Mouse (Mus musculus): Measurements from ENCODE around the gene Calhm2. TPM values are rescaled to one million over a fixed set of nuclear protein-coding genes. Genes with fewer than 3 reads are reported as not detected.
"Not testable (repeated sequence)": the region's sequence is repeated elsewhere in the genome, so short reads cannot be mapped to it uniquely, and the experiment has no call there.

Calhm2 gene
- polyA plus RNA-seq, 1 experiment: 7.3 TPM

GRCm38 (mm10) chr19:47153767-47154166, 15.7 kb upstream of the Calhm2 start:
- DNase-seq (ENCODE audit: low read depth, low spot score): no peak
- 88% methylated on average over 7 of the region's 7 CpGs for WGBS

- WGBS: 67% methylated on average over 12 of the region's 12 CpGs
- no peak for DNase-seq (ENCODE audit: low read depth, low spot score)
Observed at GRCm38 (mm10) chr19:47152062-47152369, 13.9 kb upstream of the Calhm2 start.

GRCm38 (mm10) chr19:47151332-47152061, 13.4 kb upstream of the Calhm2 start:
- no peak for DNase-seq (ENCODE audit: low read depth, low spot score)
- 21% methylated on average over 32 of the region's 32 CpGs for WGBS

- DNase-seq (ENCODE audit: low read depth, low spot score): no peak
- WGBS: 25% methylated on average over 4 of the region's 4 CpGs
Observed at GRCm38 (mm10) chr19:47149854-47150253, 11.8 kb upstream of the Calhm2 start.

GRCm38 (mm10) chr19:47148267-47148847, 10.3 kb upstream of the Calhm2 start:
- DNase-seq (ENCODE audit: low read depth, low spot score): no peak
- WGBS: 61% methylated on average over 5 of the region's 5 CpGs

- no peak for DNase-seq (ENCODE audit: low read depth, low spot score)
- WGBS: 91% methylated on average over 6 of the region's 6 CpGs
Observed at GRCm38 (mm10) chr19:47144154-47144553, 6.1 kb upstream of the Calhm2 start, which contains the start of gene Calhm1. Calhm1 (minus strand) TSS chr19:47144254.

GRCm38 (mm10) chr19:47142438-47142837, 4.3 kb upstream of the Calhm2 start:
- DNase-seq (ENCODE audit: low read depth, low spot score): no peak
- 74% methylated on average over 6 of the region's 6 CpGs for WGBS

- DNase-seq (ENCODE audit: low read depth, low spot score): not testable (repeated sequence)
- 60% methylated on average over 7 of the region's 7 CpGs for WGBS
Observed at GRCm38 (mm10) chr19:47139611-47140010, 1.5 kb upstream of the Calhm2 start.

- WGBS: 0% methylated on average over 6 of the region's 6 CpGs
Observed at GRCm38 (mm10) chr19:47137051-47137581, 978 bp downstream of the Calhm2 start.

GRCm38 (mm10) chr19:47136170-47136569, 1.9 kb downstream of the Calhm2 start:
- DNase-seq (ENCODE audit: low read depth, low spot score): no peak
- 83% methylated on average over 5 of the region's 5 CpGs for WGBS

More at GRCm38 (mm10) chr19:47137051-47137581, 978 bp downstream of the Calhm2 start:
- peak; percentile 56 for DNase-seq (ENCODE audit: low read depth, low spot score)

- no peak for DNase-seq (ENCODE audit: low read depth, low spot score)
- 87% methylated on average over 17 of the region's 17 CpGs for WGBS
Observed at GRCm38 (mm10) chr19:47135568-47135967, 2.5 kb downstream of the Calhm2 start.

GRCm38 (mm10) chr19:47133161-47133560, 4.9 kb downstream of the Calhm2 start:
- WGBS: 84% methylated on average over 7 of the region's 7 CpGs
- DNase-seq (ENCODE audit: low read depth, low spot score): no peak

- no peak for DNase-seq (ENCODE audit: low read depth, low spot score)
- 90% methylated on average over 15 of the region's 15 CpGs for WGBS
Observed at GRCm38 (mm10) chr19:47130551-47131125, 7.5 kb downstream of the Calhm2 start.

- WGBS: 91% methylated on average over 11 of the region's 11 CpGs
- DNase-seq (ENCODE audit: low read depth, low spot score): no peak
Observed at GRCm38 (mm10) chr19:47128835-47129234, 9.3 kb downstream of the Calhm2 start.

- WGBS: 91% methylated on average over 10 of the region's 10 CpGs
- no peak for DNase-seq (ENCODE audit: low read depth, low spot score)
Observed at GRCm38 (mm10) chr19:47128164-47128563, 9.9 kb downstream of the Calhm2 start.

- WGBS: 35% methylated on average over 2 of the region's 2 CpGs
- DNase-seq (ENCODE audit: low read depth, low spot score): no peak
Observed at GRCm38 (mm10) chr19:47122802-47123201, 15.3 kb downstream of the Calhm2 start.

- WGBS: 33% methylated on average over 4 of the region's 4 CpGs
- no peak for DNase-seq (ENCODE audit: low read depth, low spot score)
Observed at GRCm38 (mm10) chr19:47121054-47121453, 17.0 kb downstream of the Calhm2 start.

GRCm38 (mm10) chr19:47118634-47119033, 19.5 kb downstream of the Calhm2 start:
- 52% methylated on average over 2 of the region's 2 CpGs for WGBS
- DNase-seq (ENCODE audit: low read depth, low spot score): no peak

- 77% methylated on average over 9 of the region's 9 CpGs for WGBS
- no peak for DNase-seq (ENCODE audit: low read depth, low spot score)
Observed at GRCm38 (mm10) chr19:47104641-47105271, 33.3 kb downstream of the Calhm2 start.

GRCm38 (mm10) chr19:47101080-47101479, 37.0 kb downstream of the Calhm2 start:
- 89% methylated on average over 5 of the region's 5 CpGs for WGBS
- DNase-seq (ENCODE audit: low read depth, low spot score): no peak

Measured in large intestine, adult 2 months (tissue).